Mouse (Mus musculus): ENCODE measurements at regions not wholly inside any gene's neighbourhood (a gene's known extent, or its start where the extent isn't known, plus 50 kb on each side); places are given as distances from the start of the nearest gene placed in this dataset.
"Not testable (repeated sequence)": the region's sequence is repeated elsewhere in the genome, so short reads cannot be mapped to it uniquely, and the experiment has no call there.

GRCm38 (mm10) chr8:42442786-42443185 lies 698.5 kb downstream of the Triml1 start:
- no peak for DNase-seq

DNA sequence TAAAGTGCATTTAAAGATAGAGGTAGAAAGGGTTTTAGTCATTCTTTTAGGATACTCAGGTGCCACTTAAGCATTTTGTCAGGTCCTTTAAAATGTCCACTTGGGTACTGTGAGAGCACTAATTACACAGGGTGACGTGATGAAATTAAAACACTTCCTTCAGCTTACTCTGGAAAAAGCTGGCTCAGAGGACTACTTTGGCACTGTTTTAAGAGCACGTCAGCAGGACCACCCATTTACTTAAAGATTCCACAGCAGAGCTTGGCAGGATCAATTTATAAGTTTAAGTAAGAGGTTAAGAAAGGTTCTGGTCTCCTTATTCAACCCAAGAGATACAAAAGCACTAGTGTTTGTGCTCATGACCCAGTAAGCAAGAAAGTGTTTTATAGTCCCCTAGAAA lies 738.7 kb downstream of the Triml1 start:
- no peak for DNase-seq

DNA sequence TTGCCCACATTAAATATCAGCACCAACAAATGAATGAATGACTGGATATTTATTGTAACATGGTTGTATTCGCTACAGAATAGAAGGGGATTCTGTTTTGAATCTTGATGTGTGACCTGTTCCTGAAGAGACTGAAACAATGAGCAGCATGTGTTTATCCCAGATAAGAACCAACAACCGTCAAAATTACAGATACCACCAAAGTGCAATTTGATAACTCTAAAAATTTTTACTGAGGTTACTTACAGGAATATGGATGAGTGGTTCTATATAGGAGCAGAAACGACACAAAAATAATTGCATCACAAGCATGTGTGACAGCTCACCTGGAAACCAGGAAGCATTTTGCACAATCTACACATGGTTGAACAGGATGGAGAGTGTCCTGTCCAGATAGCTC lies 744.4 kb downstream of the Triml1 start:
- no peak for DNase-seq

GRCm38 (mm10) chr8:42388816-42389215 lies 752.5 kb downstream of the Triml1 start:
- DNase-seq: no peak

- no peak for DNase-seq
These were observed 793.1 kb downstream of the Triml1 start for GRCm38 (mm10) chr8:42348073-42348603.

DNA sequence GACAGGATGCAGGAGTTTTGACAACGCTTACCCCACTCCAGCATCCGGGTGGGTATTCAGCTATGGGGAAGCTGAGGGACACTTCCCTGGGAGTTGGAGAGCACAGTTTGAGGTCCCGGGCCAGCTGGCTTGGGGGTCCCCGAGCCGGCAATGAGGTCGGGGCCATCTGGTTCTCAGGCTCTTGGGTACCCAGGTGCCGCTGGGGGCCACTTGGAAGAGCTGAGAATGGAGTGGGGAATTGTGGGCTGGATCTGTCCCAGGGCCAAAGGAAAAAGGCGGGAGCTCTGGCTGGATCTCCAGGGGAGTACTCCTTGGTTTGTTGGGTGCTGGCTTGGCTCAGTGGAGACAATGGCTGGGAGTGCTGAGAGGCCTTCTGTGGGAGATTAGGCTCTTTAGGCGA lies 806.6 kb downstream of the Triml1 start:
- no peak for DNase-seq

DNA sequence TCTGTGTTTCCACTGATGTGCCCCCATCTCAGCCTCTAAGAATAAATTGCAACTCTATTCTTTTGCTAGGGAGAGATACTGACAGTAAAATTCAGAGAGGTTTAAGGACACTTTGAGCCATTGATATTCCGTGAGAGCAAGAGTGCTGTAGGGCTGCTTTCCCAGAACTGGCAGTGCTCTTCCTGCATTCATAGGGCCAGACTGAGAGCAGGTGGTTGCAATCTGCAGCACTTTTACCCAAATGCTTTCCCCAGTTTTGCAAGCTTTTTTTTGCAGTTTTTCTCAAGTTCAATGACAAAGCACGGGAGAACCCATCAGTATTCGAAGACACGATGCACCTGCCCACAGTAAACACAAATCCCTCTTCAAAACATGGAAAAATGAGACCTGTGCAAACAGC lies 816.6 kb downstream of the Triml1 start:
- no peak for DNase-seq

- no peak for DNase-seq
These were observed 818.4 kb downstream of the Triml1 start for GRCm38 (mm10) chr8:42322862-42323261.

GRCm38 (mm10) chr8:42311060-42311459 lies 830.2 kb downstream of the Triml1 start:
- DNase-seq: no peak

GRCm38 (mm10) chr8:42291392-42291791 lies 849.9 kb downstream of the Triml1 start:
- DNase-seq: no peak

- DNase-seq: no peak
These were observed 859.3 kb downstream of the Triml1 start for GRCm38 (mm10) chr8:42282011-42282410.

GRCm38 (mm10) chr8:42253358-42253757 lies 836.5 kb upstream of the Frg1 start:
- DNase-seq: no peak

GRCm38 (mm10) chr8:42242321-42242720 lies 825.4 kb upstream of the Frg1 start:
- not testable (repeated sequence) for DNase-seq

DNA sequence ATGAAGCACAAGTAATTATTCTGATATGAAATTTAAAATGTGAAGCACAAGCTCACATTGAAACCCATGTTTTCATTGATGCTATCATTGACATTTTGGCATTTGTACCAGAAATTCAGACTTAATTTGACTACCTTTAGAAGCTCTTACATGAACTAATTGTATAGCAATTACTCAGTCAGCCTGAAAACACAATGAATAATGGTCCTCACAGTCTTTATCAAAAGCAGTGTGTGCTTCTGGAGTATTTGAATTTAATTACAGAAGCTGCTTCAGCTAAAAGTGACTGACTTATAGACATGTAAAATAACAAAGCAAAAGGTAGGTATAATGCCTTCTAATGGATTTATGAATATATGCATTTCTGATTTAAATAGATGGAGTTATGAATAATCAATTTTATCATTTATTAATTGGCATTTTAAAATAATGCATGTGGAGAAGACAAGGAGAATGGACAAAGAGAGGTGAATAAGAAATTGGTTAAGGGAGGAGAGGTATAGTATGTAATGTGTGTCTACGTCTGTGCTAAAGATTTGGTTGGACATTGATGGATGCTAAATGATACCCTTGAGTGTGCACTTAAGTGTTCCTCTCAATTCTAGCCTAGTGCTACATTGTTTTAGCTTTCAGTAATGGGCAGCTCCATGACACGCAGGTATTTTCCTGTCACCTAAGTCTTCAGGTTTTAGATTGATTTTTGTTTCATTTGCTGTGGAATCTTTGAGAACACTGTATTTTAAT lies 803.2 kb upstream of the Frg1 start:
- DNase-seq: no peak

GRCm38 (mm10) chr8:42210943-42211342 lies 794.1 kb upstream of the Frg1 start:
- no peak for DNase-seq

- DNase-seq: no peak
These were observed 793.1 kb upstream of the Frg1 start for GRCm38 (mm10) chr8:42209989-42210388.

- DNase-seq: no peak
These were observed 780.4 kb upstream of the Frg1 start for GRCm38 (mm10) chr8:42197257-42197656.

DNA sequence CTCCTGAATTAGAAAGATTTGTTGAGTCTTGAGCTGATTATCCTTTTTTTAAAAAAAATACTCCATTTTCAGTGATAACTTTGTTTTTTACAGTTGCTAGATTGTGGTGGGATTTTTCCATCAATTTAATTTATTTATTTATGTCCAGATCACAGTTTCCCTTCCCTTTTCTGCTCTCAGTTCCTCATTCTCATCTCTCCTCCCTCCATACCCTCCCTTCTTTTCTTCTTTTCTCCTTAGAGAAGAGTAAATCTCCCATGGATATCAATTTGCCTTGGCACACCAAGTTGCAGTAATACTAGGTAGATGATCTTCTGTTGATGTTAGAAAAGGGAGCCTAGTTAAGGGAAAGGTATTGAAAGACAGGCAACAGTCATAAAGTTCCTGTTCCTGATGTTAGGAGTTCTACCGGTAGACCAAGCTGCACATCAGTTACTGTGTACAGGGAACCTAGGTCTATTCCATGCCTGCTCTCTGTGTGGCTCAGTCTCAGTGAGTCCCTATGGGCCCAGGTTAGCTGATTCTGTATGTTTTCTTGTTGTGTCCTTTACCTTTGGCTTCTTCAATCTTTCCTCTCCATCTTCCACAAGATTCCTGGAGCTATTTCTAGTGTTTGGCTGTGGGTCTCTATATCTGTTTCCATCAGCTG lies 777.2 kb upstream of the Frg1 start:
- DNase-seq: no peak

- no peak for DNase-seq
These were observed 770.2 kb upstream of the Frg1 start for GRCm38 (mm10) chr8:42187083-42187482.

DNA sequence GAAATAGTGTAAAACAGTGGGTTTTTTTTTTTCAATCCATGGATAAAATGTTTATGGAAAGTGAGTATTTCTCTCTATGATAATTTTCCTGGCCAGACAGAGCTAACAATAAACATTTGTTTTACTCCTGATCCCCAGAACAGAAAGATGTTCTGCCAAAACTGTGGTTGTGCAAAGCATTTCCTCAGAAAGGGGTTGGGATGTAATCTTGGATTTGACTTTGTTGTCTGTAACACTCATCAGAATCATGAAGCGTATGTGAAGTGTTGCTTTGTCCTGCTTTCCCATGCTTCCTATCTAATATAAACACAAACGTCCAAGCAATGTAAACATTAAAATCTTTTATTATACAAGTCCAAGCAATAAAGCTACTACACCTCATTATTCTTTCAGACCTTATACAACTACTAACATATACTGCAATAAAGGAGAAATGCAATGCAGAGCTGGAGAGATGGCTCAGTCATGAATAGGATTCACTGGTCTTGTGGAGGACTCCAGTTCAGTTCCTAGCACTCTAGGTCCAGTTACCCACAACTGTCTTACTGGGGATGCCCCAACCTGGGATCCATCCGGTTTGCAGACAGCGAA lies 766.5 kb upstream of the Frg1 start:
- DNase-seq: no peak

- no peak for DNase-seq
These were observed 745.6 kb upstream of the Frg1 start for GRCm38 (mm10) chr8:42162441-42162840.

DNA sequence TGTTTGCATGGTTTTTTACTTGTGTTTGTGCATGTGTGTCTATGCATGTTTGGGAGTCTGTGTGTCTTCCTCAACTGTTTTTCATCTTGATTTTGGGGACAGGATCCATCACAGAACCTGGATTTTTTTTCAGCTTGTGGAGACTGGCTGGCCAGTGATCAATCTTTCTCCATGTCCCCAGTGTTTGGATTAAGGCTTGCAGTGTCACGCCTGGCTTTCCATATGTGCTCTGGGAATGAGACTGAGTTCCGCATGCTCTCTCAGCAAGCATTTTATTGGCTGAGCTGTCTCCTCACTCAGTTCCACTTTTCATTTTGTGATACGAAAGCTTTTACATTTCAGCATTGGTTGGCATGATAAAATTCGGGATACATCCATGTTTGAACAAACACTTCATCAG lies 740.1 kb upstream of the Frg1 start:
- DNase-seq: no peak

DNA sequence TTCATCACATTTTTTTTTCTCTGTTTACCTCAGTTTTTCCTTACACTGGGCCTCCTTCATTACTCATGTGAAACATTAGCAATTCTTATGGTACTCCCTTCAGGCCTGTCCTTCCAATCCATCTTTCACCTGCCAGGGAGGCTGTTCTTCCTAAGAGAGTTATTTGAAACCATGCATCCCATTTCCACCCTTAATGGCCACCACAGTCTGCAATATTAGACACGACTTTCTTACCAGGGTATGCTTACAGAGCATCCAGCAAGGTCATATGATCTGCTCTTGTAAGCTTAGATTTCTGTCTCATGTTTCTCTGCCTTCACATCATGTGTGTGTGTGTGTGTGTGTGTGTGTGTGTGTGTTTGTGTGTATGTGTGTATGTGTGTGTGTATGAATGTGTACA lies 739.7 kb upstream of the Frg1 start:
- no peak for DNase-seq

GRCm38 (mm10) chr8:42144685-42145084 lies 727.8 kb upstream of the Frg1 start:
- DNase-seq: no peak

Data from thymus, postnatal 25 days (tissue).